Mouse (Mus musculus) kidney, adult 8-10 months (tissue): ENCODE measurements around the gene Plcb4.
A peak's percentile ranks its signal among the peaks of the same experiment; 100 is the strongest.

ENCODE experiments used
- DNase-seq, 2 experiments: peaks; one replicate each; pipeline ENCODE4 v3.0.0; 2022

Plcb4 gene

DNA sequence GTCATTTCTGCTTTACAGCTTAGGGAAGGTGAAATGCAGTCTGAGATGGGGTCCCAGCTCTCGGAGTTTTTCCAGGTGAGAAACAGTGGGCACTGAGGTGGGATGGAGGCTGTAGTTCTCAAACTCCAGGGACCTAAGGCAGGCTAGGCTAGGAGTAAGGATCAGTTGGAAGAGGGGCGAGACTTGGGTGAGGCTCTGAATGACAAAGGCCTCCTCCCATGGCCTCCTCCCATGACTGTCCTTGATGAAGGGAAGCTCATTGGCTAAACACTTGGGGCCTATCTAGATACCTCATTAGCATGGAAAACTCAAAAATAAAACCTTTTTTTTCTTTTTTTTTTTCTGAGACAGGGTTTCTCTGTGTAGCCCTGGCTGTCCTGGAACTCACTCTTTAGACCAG, 198.0 kb downstream of the Plcb4 start:
- no peak for DNase-seq

DNA sequence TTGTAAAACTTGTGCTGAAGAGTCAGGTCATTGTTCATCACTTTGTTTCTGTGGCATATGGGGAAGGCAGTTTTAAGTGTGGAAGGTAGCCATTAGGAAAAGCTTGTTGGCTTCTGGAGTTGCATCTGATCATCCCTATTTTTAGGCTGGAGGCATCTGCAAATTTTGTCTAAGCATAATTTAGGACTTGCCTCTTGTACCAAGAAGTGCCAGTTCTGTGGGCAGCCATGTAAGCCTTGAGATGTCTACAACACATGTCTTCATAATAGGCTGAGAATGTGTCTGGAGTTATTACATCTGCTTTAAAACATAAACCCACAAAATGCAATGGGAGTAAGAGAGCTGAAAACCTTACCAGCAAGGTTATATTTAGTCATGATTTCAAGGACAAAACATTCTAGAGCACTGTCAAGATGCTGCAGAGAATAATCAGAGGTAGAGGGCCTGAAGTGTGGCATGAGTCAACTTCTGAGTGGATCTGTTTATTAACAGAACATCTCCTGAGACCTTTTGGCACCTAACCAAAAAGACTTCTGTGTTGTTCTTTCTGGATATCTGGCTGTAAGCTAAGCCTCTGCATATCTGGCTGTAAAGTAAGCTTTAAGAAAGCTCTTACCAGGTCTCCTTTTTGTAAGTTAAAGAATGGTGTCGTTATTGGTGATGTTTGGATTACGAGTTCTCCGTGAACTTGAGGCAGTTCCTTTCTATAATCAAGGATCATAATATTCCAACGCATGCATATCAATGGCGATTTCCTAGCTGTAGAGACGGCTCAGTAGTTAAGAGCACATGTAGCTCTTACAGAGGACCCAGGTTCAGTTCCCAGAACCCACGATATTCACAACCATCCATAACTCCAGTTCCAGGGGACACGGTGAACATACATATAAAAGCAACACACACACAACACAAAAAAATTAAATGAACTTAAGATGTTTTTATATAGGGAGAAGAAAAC, 203.0 kb downstream of the Plcb4 start:
- DNase-seq: no peak

DNA sequence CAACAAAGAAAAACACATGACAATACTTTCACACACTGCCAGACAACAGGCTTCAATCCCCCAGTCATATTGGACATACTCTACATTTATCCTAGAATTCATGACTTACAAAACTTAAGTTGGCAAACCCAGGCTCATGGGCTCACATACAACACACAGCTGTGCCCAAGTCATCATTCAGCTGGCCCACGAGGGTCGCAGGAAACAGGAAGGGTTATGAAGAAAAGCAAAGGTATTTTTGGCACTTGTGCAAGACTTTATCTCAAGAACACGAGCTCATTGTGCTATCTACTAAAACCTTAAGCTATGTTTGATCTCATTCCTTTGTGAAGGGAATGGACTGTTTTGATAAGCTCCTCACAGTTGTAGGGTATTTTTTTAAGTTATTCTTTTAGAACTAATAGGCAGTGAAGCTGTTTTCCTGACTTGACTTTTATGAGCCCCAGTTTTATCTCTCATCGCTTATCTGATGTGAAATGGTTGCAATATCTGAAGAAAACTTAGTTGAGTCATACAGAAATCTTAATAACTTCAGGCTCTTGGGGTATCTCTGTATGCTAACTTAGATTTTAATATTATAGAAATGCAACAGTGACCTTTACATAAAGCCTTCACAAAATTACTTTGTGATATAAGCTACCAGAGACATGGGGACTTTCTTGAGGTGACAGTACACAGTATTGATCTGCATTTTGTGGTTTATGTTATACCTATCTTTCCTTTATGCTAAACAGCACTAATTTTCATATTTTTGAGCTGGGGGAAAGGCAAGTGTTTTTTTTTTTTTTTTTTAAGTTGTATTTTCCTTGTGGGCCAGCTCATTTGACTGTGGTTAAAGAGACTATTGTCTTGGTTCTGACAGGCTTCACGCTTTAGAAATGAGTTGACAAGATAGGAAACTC, 203.9 kb downstream of the Plcb4 start:
- DNase-seq: no peak

DNA sequence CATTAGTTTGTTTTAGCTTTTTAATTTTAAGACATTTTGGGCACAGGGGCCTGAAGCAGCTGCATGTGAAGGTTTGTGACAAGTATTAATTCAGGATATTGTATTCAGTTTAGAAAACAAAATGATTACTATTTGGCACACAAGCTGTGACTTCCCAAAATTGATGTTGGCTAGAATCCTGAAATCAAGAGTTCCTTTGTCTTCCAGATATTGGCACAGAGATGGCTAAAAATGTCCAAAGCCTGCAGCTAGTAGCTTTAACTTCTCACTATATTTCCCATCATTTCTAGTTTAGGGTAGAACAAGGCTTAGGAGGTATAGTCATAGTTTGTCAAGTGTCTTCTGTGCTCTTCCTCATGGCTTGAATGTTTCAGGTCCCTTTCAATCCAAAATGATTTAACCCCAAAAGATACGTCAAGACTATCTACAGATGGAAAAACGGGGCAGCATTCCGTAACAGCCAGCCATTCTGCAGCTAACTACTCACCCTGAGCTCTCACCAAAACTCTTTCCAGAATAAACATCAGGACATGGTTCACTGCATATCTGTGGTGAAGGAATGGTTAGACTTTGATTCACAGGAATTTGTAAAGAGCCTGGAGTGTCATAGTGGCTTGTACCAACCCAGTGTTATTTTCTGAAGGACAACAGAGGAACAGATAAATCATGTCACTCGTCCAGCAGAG, 204.7 kb downstream of the Plcb4 start:
- peak in 1 of 2 experiments; percentile 29 for DNase-seq

DNA sequence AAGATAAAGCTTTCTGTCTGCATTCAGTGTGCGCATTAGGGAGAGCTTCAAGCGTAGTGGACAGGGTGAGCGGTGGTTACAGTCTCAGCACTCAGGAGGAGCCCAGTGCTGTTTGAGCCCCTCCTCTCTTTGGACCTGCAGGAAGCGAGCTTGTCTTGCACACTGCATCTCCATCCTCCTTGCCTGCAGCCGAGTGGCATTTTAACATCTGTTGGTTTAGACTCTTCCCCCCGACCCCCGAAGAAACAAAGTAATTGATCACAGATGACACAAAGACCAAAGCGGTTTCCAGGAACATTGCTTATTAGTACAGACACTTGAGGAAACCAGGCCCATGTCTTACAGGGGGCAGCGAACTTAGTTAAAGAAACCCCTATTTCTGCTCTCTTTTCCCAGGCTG, 207.6 kb downstream of the Plcb4 start:
- no peak for DNase-seq

DNA sequence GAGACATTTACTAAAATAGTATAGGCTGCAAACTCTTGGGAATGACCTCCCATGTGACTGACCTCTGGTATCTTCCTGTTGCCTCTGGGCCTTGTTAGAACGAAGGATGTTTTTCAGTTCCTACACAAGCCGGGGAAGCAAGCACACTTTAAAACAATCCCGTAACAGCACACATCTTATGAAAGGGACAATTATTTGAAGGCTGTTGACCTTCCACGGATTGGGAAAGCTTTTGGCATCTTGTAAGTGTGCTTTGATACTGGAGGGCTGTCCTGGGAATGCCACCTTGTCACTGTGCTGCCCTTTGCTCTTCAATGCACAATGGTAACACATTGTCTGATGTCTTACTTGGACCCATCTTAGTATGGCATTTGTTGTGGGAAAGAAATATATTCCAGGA, 208.0 kb downstream of the Plcb4 start:
- no peak for DNase-seq

DNA sequence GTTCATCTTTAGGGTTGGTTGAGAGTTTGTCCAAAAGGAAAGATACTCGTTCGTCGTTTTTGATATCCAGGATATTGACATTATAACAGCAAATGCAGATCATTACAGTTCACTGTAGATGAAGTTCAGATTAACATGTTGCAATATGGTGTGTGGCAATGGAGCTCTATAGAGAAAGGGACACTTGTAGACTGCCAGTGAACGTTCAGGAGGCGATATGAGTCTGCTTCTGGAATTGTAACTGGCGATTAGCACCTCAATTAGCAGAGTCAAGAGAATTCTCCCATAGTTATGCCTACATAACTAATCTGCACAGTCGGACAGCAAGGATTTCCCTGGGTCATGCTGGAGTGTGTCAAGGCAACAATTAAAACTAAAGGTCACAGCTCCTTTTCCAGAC, 210.8 kb downstream of the Plcb4 start:
- DNase-seq: no peak

DNA sequence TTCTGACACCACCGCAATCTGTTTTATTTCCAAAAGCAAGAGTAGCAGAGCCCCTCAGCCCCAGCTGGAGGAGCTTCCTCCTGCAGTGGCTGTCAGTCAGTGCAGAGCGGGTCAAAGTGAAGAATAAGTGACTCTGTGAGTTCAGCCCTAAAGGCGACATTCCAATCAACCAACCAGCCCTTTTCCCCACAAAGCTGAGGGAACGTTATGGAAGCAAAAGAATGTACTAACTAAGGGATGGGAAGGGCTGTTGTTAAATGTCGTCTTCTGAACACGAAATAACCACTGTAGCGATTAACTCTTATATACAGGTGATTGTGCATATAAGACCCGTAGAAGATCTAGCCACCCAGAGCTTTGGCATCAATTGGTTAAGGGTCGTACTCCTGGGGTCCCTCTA, 214.3 kb downstream of the Plcb4 start:
- DNase-seq: no peak

DNA sequence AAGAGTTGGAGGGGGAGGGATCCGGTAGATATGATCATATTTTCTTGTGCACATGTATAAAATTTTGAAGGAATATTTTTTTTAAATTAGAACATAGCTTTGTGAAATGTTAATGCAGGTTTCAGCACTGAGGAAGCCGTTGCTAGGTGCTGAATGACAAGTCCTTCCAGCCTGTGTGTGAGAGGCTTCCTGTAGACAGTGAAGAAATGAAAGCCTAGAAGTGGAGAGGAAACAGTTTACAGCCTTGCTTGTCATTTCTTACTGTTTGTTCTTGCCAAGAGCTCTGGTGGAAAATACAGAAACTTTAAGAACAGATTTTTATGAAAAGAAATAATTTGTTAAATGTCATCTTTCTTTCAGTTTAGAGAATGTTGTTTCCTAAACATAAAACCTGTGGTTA, 214.9 kb downstream of the Plcb4 start:
- DNase-seq: no peak

DNA sequence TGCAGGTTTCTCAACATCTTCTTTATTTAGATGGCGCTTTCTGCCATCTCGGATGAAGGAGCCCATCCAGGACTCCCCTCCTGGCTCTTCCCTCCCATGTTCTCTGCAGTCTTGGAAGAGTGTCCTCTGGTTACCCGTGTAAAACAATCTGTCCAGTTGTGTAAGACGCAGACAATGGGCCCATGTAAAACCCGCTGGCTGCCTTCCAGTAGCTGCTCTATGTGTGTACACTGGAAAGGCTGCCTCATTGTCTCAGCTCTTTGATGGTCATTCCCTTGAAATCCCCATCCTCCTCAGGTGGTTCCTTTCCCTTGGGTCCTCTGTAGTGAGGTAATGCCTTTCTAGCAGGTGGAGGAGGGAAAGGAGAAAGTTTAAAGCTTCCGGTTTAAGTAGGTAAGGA, 216.7 kb downstream of the Plcb4 start:
- DNase-seq: no peak

DNA sequence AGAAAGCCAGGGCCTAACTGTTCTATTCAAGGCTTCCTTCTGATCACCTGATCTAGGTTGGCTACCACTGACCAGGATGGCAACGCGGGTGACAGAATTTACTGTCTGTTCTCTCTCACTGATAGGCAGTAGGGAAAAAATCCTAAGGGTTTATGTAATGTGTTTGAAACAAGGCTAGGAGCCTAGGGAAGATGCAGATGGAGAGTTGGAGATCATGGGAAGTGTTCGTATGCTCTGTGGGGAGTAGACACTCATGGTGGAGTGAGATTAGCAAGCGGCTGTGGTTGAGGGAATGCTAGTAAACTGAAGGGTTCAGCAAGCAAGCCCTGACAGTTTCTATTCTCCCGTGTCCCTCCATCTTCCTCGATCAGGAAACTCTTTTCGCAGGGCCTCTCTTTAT, 220.5 kb downstream of the Plcb4 start:
- DNase-seq: no peak

DNA sequence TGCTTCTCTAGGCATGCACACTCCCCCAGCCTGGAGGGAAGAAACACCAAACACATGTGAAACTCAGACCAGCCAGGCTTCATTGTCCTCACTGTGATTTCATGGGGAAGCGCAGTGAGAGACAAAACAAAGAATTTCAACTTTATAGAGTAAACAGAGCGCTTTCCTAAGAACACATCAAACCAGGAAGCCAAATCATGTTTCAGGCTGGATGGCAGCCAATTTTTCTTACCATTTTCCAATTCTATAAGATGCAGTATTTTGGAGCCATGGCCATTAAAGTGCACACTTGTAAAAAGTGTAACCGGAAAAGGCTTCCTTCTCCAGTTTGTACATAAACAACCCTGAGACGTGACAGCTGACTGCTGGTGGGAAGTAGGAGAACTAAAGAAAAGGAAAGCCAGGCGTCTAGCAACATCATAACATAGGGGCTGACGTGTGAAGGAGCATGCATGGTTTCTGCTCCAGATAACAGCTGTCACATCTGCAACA, 221.5 kb downstream of the Plcb4 start:
- DNase-seq: no peak

DNA sequence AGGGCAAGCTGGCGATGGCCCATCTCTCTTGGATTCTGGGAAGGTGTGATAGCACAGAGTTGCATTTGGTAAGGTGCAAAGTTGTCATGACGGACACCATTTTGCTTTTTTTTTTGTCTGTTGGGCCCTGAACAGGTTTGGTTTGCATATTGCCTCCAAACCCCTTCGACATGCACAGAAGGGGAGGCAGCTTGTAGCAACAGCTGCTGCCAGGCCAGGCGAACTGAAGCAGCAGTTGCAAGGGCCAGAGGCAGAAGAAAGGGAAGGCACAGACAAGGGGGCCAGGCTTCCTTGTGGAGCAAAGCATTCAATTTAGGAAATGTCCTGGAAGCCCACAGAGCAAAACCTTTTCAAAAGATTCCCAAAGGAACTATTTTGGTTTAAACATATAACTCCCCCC, 224.5 kb downstream of the Plcb4 start:
- no peak for DNase-seq

DNA sequence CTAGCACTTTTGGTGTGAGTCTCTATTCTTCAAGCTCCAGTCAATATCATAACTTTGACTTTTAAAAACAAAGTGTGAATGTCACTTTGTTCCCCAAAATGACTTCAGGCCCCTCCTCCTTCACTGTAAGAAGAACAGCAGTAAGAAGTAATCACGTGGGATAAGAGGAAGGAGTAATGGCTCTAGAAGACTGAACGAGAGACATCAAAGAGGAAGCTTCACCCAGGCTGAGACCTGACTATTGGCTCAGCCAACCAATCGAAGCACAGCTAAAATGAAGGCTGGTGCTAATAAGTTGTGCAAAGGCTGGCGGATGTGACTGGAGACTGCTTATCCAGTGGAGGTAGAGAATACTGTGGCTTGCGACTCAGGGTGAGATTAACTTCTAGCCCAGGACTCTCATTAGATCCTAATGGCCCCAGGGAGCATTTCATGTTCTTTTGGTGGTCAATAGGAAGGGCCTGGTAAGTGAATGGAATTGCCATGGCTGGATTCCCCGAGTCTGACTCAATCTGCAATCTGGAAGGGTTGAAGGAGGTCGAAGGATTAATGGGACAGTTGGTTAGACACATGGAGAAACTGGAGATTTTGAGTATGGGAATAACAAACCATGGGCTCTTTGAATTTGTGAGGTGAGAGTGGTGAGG, 225.8 kb downstream of the Plcb4 start:
- no peak for DNase-seq

DNA sequence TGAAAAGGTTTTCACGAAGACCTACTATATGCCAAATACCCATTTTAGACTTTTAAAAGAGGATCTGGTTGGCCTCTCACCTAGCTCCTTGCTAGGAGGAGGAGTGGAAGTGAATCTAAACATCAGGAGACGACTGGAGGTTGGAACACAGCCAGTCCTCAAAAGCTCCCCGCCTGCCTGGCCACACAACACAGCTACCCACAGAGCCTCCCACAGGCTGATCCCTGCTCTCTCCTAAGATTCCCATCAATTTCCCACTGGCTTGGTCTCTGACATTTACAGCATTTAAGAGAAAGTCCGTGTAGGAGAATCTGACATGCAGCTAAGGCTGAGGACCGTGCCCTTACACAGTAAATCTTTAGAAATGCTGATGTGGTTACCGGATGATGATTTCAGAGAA, 226.8 kb downstream of the Plcb4 start:
- DNase-seq: no peak

DNA sequence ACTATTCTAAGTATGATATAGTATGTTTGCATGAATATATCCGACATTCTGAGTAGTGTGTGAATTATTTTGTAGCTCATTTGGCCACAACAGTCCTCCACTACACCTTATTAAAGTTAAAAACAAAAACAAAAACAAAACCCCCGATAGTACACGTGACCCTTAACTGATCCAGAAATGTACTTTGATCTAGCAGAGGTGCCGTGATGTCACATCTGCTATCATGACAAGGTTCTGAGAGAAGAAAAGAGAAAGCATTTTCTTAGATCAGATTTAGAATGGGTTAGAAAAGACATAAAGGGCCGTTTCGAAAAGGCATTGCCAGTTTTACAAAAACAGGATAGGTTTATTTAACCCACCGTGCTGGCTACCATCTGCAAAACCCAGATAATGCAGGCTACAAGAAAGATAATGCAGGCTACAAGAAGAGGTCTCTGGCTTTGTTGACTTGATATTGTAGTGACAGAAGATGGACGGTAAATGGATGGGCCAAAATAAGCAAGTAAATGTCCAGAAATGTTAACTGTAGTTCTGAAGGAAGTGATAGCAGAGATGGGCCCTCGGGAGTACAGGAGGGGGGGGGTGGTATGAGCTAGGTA, 227.4 kb downstream of the Plcb4 start:
- no peak for DNase-seq

DNA sequence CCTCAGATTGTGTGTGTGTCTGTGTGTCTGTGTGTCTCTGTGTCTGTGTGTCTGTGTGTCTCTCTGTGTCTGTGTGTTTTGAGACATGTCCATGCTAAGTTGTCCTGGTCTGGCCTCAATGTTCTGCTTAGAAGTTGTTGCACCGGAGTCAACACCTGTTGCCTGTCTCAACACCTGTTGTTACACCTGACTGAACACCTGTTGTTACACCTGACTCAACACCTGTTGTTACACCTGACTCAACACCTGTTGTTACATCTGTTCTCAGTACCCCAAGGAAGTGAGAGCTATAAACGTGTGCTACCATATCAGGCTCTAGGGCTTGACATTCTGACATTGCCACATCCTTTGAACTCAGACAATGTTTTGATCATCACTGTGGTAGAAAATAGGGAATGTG, 229.0 kb downstream of the Plcb4 start:
- no peak for DNase-seq

DNA sequence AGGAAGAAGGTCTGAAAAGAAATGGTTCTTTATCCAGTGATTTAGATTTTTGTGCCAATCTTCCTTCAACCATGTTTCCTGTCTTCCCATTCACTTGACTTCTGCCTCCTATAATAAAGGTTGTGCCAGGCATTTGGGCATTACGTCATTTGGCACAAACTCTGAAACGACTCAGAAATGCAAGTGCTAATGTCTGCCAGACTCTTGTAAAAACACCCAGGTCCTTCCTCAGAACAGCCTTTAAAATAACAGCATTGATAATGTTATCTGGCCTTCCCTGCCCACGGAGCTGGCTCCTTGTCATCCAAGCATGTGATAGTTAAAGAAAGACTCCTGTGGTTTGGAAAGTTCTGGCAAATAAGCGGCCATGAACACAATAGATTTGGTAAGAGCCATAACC, 229.4 kb downstream of the Plcb4 start:
- DNase-seq: no peak

DNA sequence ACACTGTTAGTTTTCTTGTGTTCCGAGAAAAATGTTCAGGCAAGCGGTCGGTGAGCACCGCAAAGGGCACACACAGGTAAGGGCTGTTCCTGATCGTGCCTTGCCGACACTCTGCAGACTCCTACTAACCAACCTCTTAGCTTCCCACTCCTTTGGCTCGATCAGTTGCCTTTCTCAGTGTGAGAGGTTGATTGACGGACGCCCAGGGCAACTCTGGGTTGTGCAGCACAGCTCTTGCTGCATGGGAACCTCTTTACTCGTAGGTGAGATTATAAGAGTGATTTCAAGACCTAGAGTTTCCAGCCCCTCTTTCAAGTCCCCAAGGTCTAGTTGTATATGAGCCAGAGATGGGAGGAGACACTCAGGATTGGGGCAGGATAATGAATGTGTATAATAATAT, 230.0 kb downstream of the Plcb4 start:
- DNase-seq: no peak

DNA sequence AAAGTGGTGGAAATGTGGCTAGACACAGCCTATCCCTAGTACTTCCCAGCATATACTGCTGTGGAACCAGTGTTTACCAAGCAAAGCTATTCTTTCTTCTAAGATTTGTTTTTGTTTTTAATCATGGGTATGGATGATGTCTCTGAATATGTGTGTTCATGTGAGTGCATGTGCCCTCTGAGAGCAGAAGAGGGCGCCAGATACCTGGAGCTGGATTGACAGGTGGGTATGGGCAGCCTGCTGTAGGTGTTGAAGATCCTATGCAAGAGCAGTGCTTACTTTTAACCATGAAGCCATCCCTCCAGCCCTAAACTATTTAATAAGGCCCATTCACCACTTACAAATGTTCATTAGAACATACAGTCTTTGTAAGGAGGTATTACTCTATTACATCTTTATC, 231.3 kb downstream of the Plcb4 start:
- no peak for DNase-seq

DNA sequence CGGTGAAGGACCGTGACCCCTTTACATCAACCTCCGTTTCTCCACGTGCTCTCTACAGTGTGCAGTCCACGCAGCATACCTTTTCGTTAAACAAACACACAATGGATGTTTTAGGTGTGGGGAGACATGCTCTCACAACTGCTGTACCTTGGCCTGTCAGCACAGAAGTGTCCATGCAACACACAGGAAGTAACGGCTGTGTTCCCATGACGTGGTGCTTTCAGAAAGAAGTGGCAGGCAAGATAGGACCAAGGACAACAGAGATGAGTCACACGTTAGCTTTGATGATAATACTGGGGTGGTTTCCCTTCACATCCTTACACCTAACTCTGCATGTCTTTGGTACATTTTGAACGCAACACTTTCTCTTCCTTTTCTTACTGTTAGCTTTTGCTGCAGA, 232.3 kb downstream of the Plcb4 start:
- DNase-seq: no peak

DNA sequence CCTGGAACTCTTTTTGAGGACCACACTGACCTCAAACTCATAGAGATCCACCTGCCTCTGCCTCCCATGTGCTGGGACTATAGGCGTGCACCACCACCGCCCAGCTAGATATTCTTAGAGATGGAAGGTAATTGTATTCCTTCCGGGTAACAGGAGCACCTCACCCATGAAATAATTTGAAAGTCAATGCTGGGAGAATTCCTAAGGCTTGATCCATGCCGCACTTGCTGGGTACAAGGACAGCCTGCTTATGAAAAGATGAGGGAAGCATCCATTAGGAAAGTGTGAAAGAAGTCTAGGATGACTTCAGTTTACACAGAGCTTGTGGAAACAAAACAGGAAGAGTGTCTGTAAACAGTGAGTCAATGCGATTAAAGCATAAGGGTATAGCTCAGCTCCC, 232.9 kb downstream of the Plcb4 start:
- no peak for DNase-seq
